Mouse (Mus musculus): ENCODE results near the gene Gm20388. TPM values are rescaled to one million over a fixed set of nuclear protein-coding genes. Genes with fewer than 3 reads are reported as not detected.

Gene Gm20388
- polyA plus RNA-seq, 1 experiment from 2014 or later = not detected

- ATAC-seq (ENCODE audit: low read depth) (peak; percentile 63), DNase-seq (peak; percentile 42)
- no peaks in the 10 kb centered on the region for H3K9me3 ChIP-seq (replicated peaks)
- peak within 1 kb of the TSS; percentile 43 for H3K4me3 ChIP-seq (replicated peaks)
- H3K27ac ChIP-seq = no peak within 1 kb of the TSS
- no peaks in the 10 kb centered on the region for H3K36me3 ChIP-seq
- WGBS (ENCODE audit: insufficient replicate concordance) = 5% methylated on average over 56 of the region's 56 CpGs
- no peak within 1 kb of the TSS for H3K9ac ChIP-seq
- peak within 1 kb of the TSS; percentile 64 for H3K4me2 ChIP-seq
- H3K4me1 ChIP-seq (replicated peaks) = peaks cover 55% of the 10 kb centered on the region
- peaks cover 73% of the 10 kb centered on the region for H3K27me3 ChIP-seq
Observed at GRCm38 (mm10) chr8:122460524-122461472, 2550.2 kb downstream of the Gm20388 start, which contains the start of gene Snai3. TSS of gene Snai3 (minus strand) at chr8:122460733.

GRCm38 (mm10) chr8:122461473-122462148, 2551.0 kb downstream of the Gm20388 start:
- Histone ChIP-seq H3K27ac (no peak overlapping the region), H3K9me3 (replicated peaks) (no peaks in the 10 kb centered on the region), H3K4me3 (replicated peaks) (no peak overlapping the region), H3K36me3 (peaks cover under 1% of the 10 kb centered on the region), H3K27me3 (peaks cover 65% of the 10 kb centered on the region), H3K4me1 (replicated peaks) (peaks cover 55% of the 10 kb centered on the region), H3K9ac (no peak overlapping the region), H3K4me2 (no peak overlapping the region)
- ATAC-seq (ENCODE audit: low read depth) (no peak), DNase-seq (no peak)
- 63% methylated on average over 11 of the region's 11 CpGs for WGBS (ENCODE audit: insufficient replicate concordance)

GRCm38 (mm10) chr8:122462510-122462909, 2551.9 kb downstream of the Gm20388 start:
- no peak overlapping the region for H3K4me3 ChIP-seq (replicated peaks)

GRCm38 (mm10) chr8:122463651-122464640, 2553.3 kb downstream of the Gm20388 start:
- no peaks in the 10 kb centered on the region for H3K9me3 ChIP-seq (replicated peaks)
- DNase-seq (no peak), ATAC-seq (ENCODE audit: low read depth) (no peak)
- no peak overlapping the region for H3K9ac ChIP-seq
- H3K36me3 ChIP-seq = peaks cover 15% of the 10 kb centered on the region
- no peak overlapping the region for H3K4me3 ChIP-seq (replicated peaks)
- WGBS (ENCODE audit: insufficient replicate concordance) = 16% methylated on average over 12 of the region's 12 CpGs
- H3K27ac ChIP-seq = peak overlapping the region; percentile 63
- peak overlapping the region; percentile 17; the same call in 1 of the 2 replicates for H3K4me2 ChIP-seq
- peaks cover 55% of the 10 kb centered on the region for H3K4me1 ChIP-seq (replicated peaks)
- H3K27me3 ChIP-seq = peaks cover 42% of the 10 kb centered on the region

More at GRCm38 (mm10) chr8:122462510-122462909, 2551.9 kb downstream of the Gm20388 start:
- Histone ChIP-seq H3K9me3 (replicated peaks) (no peaks in the 10 kb centered on the region), H3K9ac (no peak overlapping the region), H3K27ac (no peak overlapping the region), H3K4me1 (replicated peaks) (peaks cover 55% of the 10 kb centered on the region), H3K36me3 (peaks cover 8% of the 10 kb centered on the region), H3K4me2 (no peak overlapping the region), H3K27me3 (peaks cover 56% of the 10 kb centered on the region)
- 51% methylated on average over 8 of the region's 8 CpGs for WGBS (ENCODE audit: insufficient replicate concordance)
- ATAC-seq (ENCODE audit: low read depth) (no peak), DNase-seq (no peak)

GRCm38 (mm10) chr8:122464985-122465384, 2554.3 kb downstream of the Gm20388 start:
- H3K9ac ChIP-seq = no peak overlapping the region
- ATAC-seq (ENCODE audit: low read depth) (peak; percentile 22), DNase-seq (no peak)
- no peaks in the 10 kb centered on the region for H3K9me3 ChIP-seq (replicated peaks)
- peak overlapping the region; percentile 29; the same call in 1 of the 2 replicates for H3K27ac ChIP-seq
- H3K4me1 ChIP-seq (replicated peaks) = peaks cover 54% of the 10 kb centered on the region
- H3K36me3 ChIP-seq = peaks cover 15% of the 10 kb centered on the region
- 23% methylated on average over 7 of the region's 7 CpGs for WGBS (ENCODE audit: insufficient replicate concordance)
- no peak overlapping the region for H3K4me2 ChIP-seq
- H3K4me3 ChIP-seq (replicated peaks) = no peak overlapping the region
- H3K27me3 ChIP-seq = peaks cover 32% of the 10 kb centered on the region

- ATAC-seq (ENCODE audit: low read depth) (no peak), DNase-seq (no peak)
- H3K36me3 ChIP-seq = peaks cover 23% of the 10 kb centered on the region
- H3K4me2 ChIP-seq = no peak overlapping the region
- H3K27ac ChIP-seq = no peak overlapping the region
- H3K27me3 ChIP-seq = peaks cover 4% of the 10 kb centered on the region; the same call in 1 of the 2 replicates
- H3K9ac ChIP-seq = no peak overlapping the region
- WGBS (ENCODE audit: insufficient replicate concordance) = 81% methylated on average over 13 of the region's 13 CpGs
- H3K9me3 ChIP-seq (replicated peaks) = no peaks in the 10 kb centered on the region
- H3K4me3 ChIP-seq (replicated peaks) = no peak overlapping the region
- H3K4me1 ChIP-seq (replicated peaks) = peaks cover 35% of the 10 kb centered on the region
Observed at GRCm38 (mm10) chr8:122467816-122468215, 2557.2 kb downstream of the Gm20388 start.

GRCm38 (mm10) chr8:122469407-122469806, 2558.8 kb downstream of the Gm20388 start:
- H3K4me1 ChIP-seq (replicated peaks) = peaks cover 34% of the 10 kb centered on the region
- no peaks in the 10 kb centered on the region for H3K9me3 ChIP-seq (replicated peaks)
- no peaks in the 10 kb centered on the region for H3K27me3 ChIP-seq
- 72% methylated on average over 6 of the region's 6 CpGs for WGBS (ENCODE audit: insufficient replicate concordance)
- DNase-seq = no peak
- no peak overlapping the region for H3K27ac ChIP-seq
- H3K36me3 ChIP-seq = peaks cover 33% of the 10 kb centered on the region
- no peak overlapping the region for H3K4me2 ChIP-seq
- ATAC-seq (ENCODE audit: low read depth) = no peak
- H3K4me3 ChIP-seq (replicated peaks) = no peak overlapping the region
- no peak overlapping the region for H3K9ac ChIP-seq

- DNase-seq (no peak), ATAC-seq (ENCODE audit: low read depth) (no peak)
- H3K4me1 ChIP-seq (replicated peaks) = peaks cover 34% of the 10 kb centered on the region
- no peak overlapping the region for H3K27ac ChIP-seq
- WGBS (ENCODE audit: insufficient replicate concordance) = 88% methylated on average over 10 of the region's 10 CpGs
- no peaks in the 10 kb centered on the region for H3K27me3 ChIP-seq
- no peak overlapping the region for H3K9ac ChIP-seq
- peaks cover 33% of the 10 kb centered on the region for H3K36me3 ChIP-seq
- H3K4me3 ChIP-seq (replicated peaks) = no peak overlapping the region
- no peaks in the 10 kb centered on the region for H3K9me3 ChIP-seq (replicated peaks)
- H3K4me2 ChIP-seq = no peak overlapping the region
Observed at GRCm38 (mm10) chr8:122469965-122470364, 2559.3 kb downstream of the Gm20388 start.

GRCm38 (mm10) chr8:122470691-122471090, 2560.1 kb downstream of the Gm20388 start:
- DNase-seq = no peak
- no peak for ATAC-seq (ENCODE audit: low read depth)
- Histone ChIP-seq H3K4me2 (no peak overlapping the region), H3K9ac (no peak overlapping the region), H3K9me3 (replicated peaks) (no peaks in the 10 kb centered on the region), H3K27me3 (no peaks in the 10 kb centered on the region), H3K27ac (no peak overlapping the region), H3K4me1 (replicated peaks) (peaks cover 32% of the 10 kb centered on the region), H3K4me3 (replicated peaks) (no peak overlapping the region), H3K36me3 (peaks cover 33% of the 10 kb centered on the region)
- WGBS (ENCODE audit: insufficient replicate concordance) = 71% methylated on average over 5 of the region's 5 CpGs

GRCm38 (mm10) chr8:122473911-122474421, 2563.3 kb downstream of the Gm20388 start:
- H3K4me2 ChIP-seq = peak overlapping the region; percentile 92
- H3K4me3 ChIP-seq (replicated peaks) = peak overlapping the region; percentile 99
- WGBS (ENCODE audit: insufficient replicate concordance) = 46% methylated on average over 8 of the region's 8 CpGs
- H3K4me1 ChIP-seq (replicated peaks) = peaks cover 48% of the 10 kb centered on the region
- DNase-seq = no peak
- H3K27ac ChIP-seq = peak overlapping the region; percentile 57
- H3K27me3 ChIP-seq = no peaks in the 10 kb centered on the region
- peak overlapping the region; percentile 96; the same call in 1 of the 2 replicates for H3K9ac ChIP-seq
- H3K9me3 ChIP-seq (replicated peaks) = no peaks in the 10 kb centered on the region
- H3K36me3 ChIP-seq = peaks cover 37% of the 10 kb centered on the region
- ATAC-seq (ENCODE audit: low read depth) = no peak

Data from liver, embryonic 13.5 days (tissue).